Mouse (Mus musculus): ENCODE results near the gene Hmgb1. TPM values are rescaled to one million over a fixed set of nuclear protein-coding genes. Genes with fewer than 3 reads are reported as not detected.

Hmgb1 gene
- polyA plus RNA-seq, 1 experiment from 2014 or later = 1,906 TPM

DNA sequence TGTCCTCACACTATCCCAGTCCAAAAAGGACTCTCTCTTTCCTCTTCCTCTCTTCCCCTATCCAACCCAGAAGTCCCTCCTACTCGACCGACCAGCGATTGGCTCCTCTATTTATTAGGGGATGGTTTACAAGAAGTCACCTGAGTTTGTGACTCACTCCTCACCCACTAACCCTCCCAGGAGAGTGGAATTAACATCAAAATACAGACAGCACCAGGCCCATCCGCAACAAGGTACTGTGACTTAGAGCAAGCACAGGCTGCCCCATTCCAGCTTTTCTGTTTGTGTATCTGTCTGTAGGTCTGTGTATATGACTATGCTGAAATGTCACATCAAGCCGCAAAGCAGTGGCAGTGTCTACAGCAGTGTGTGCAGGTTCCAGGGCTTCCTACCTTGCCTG, 71.7 kb downstream of the Hmgb1 start:
- no peaks in the 10 kb centered on the region for H3K27me3 ChIP-seq
- H3K4me1 ChIP-seq = peaks cover 20% of the 10 kb centered on the region
- no peak overlapping the region for H3K27ac ChIP-seq
- no peak for ATAC-seq (ENCODE audit: low FRiP score)
- no peak overlapping the region for H3K4me3 ChIP-seq (replicated peaks)
- H3K9ac ChIP-seq = no peak overlapping the region
- 85% methylated on average over 5 of the region's 5 CpGs for WGBS
- H3K36me3 ChIP-seq (replicated peaks) = no peaks in the 10 kb centered on the region
- H3K9me3 ChIP-seq = no peaks in the 10 kb centered on the region
- no peak overlapping the region for H3K4me2 ChIP-seq

GRCm38 (mm10) chr5:149109220-149109619, 75.1 kb downstream of the Hmgb1 start:
- Histone ChIP-seq H3K36me3 (replicated peaks) (no peaks in the 10 kb centered on the region), H3K4me2 (no peak overlapping the region), H3K4me3 (replicated peaks) (no peak overlapping the region), H3K27ac (no peak overlapping the region), H3K27me3 (no peaks in the 10 kb centered on the region), H3K4me1 (peaks cover 15% of the 10 kb centered on the region), H3K9ac (no peak overlapping the region), H3K9me3 (no peaks in the 10 kb centered on the region)
- ATAC-seq (ENCODE audit: low FRiP score) = no peak
- 82% methylated on average over 3 of the region's 3 CpGs for WGBS

- 89% methylated on average over 15 of the region's 15 CpGs for WGBS
- Histone ChIP-seq H3K27me3 (no peaks in the 10 kb centered on the region), H3K9me3 (no peaks in the 10 kb centered on the region), H3K4me3 (replicated peaks) (no peak overlapping the region), H3K4me2 (no peak overlapping the region), H3K4me1 (peaks cover 9% of the 10 kb centered on the region; the same call in 1 of the 2 replicates), H3K9ac (no peak overlapping the region), H3K36me3 (replicated peaks) (no peaks in the 10 kb centered on the region), H3K27ac (no peak overlapping the region)
- ATAC-seq (ENCODE audit: low FRiP score) = no peak
Observed at GRCm38 (mm10) chr5:149108178-149108577, 76.1 kb downstream of the Hmgb1 start.

DNA sequence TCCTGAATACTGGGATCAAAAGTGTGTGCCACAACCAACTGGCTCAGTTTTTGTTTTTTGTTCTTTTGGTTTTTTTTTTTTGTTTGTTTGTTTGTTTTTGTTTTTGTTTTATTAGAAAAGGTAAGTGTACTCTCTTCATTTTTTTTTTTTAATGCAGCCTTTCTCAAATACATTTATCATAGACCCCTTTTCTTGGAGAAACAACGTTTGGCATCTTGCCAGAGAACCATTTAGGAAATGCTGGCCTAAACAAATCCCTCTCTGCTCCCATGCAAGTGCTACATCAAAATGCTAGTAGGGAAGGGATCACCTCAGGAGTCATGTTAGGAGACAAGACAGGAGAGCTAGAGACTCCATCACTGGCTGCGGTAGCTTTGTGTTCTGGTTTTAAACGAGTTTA, 76.7 kb downstream of the Hmgb1 start:
- H3K27ac ChIP-seq = no peak overlapping the region
- H3K27me3 ChIP-seq = no peaks in the 10 kb centered on the region
- peaks cover 9% of the 10 kb centered on the region; the same call in 1 of the 2 replicates for H3K4me1 ChIP-seq
- H3K4me3 ChIP-seq (replicated peaks) = no peak overlapping the region
- WGBS = 71% methylated on average over 3 of the region's 3 CpGs
- no peaks in the 10 kb centered on the region for H3K36me3 ChIP-seq (replicated peaks)
- no peaks in the 10 kb centered on the region for H3K9me3 ChIP-seq
- no peak overlapping the region for H3K9ac ChIP-seq
- no peak for ATAC-seq (ENCODE audit: low FRiP score)
- no peak overlapping the region for H3K4me2 ChIP-seq

DNA sequence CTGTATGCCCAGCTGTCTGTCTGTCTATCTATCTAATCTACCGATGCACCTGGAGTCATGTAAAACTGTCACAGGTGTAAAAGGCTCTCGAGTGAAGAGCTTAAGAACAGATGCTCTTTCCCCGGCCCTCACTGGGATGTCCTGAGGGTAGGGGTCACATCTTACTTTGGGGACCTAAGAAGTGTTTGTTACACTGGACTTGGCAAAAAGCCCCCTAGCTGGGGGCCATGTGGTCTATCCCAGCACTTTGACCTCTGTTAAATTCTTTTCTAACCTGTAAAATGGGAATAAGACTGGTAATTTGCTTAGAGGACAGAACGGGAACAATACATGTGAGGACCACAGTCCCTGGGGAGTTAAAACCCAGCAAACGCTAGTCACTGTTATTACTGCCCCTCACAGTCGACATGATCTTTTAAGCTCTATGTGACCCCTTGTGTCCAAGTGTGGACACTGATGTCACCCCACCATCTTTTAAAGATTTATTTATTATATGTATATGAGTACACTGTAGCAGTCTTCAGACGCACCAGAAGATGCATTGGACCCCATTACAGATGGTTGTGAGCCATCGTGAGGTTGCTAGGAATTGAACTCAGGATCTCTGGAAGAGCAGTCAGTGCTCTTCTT, 80.1 kb downstream of the Hmgb1 start:
- 89% methylated on average over 8 of the region's 8 CpGs for WGBS
- Histone ChIP-seq H3K27ac (no peak overlapping the region), H3K9me3 (no peaks in the 10 kb centered on the region), H3K4me1 (no peaks in the 10 kb centered on the region; the same call in 1 of the 2 replicates), H3K36me3 (replicated peaks) (no peaks in the 10 kb centered on the region), H3K4me2 (no peak overlapping the region), H3K4me3 (replicated peaks) (no peak overlapping the region), H3K9ac (no peak overlapping the region), H3K27me3 (no peaks in the 10 kb centered on the region)
- no peak for ATAC-seq (ENCODE audit: low FRiP score)

DNA sequence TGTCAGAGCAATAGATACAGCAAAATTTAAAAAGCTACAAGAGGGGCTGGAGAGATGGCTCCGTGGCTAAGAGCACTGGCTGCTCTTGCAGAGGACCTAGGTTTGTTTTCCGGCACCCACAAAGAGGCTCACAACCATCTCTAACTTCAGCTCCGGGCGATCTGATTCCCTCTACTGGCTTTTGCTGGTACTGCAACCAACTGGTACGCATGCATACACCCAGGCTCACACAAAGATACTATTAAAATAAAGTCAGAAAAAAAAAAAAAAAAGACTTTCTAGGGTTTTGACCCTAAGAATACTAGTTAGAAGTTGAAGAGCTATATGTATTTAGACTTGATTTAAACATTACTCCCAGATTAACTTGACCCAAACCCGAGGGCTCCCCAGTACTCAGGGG, 82.4 kb downstream of the Hmgb1 start:
- Histone ChIP-seq H3K4me2 (no peak overlapping the region), H3K27me3 (no peaks in the 10 kb centered on the region), H3K36me3 (replicated peaks) (no peaks in the 10 kb centered on the region), H3K9me3 (no peaks in the 10 kb centered on the region), H3K9ac (no peak overlapping the region), H3K4me1 (no peaks in the 10 kb centered on the region; the same call in 1 of the 2 replicates), H3K27ac (no peak overlapping the region), H3K4me3 (replicated peaks) (no peak overlapping the region)
- WGBS = 78% methylated on average over 6 of the region's 6 CpGs
- no peak for ATAC-seq (ENCODE audit: low FRiP score)

- Histone ChIP-seq H3K9ac (no peak overlapping the region), H3K4me3 (replicated peaks) (no peak overlapping the region), H3K36me3 (replicated peaks) (no peaks in the 10 kb centered on the region), H3K4me2 (no peak overlapping the region), H3K27me3 (no peaks in the 10 kb centered on the region), H3K4me1 (no peaks in the 10 kb centered on the region), H3K9me3 (no peaks in the 10 kb centered on the region), H3K27ac (no peak overlapping the region)
- 73% methylated on average over 3 of the region's 3 CpGs for WGBS
- no peak for ATAC-seq (ENCODE audit: low FRiP score)
Observed at GRCm38 (mm10) chr5:149100091-149100490, 84.2 kb downstream of the Hmgb1 start.

GRCm38 (mm10) chr5:149099009-149099408, 85.3 kb downstream of the Hmgb1 start:
- no peaks in the 10 kb centered on the region for H3K27me3 ChIP-seq
- no peak overlapping the region for H3K9ac ChIP-seq
- no peak for ATAC-seq (ENCODE audit: low FRiP score)
- H3K9me3 ChIP-seq = no peaks in the 10 kb centered on the region
- H3K27ac ChIP-seq = no peak overlapping the region
- no peaks in the 10 kb centered on the region for H3K4me1 ChIP-seq
- H3K36me3 ChIP-seq (replicated peaks) = no peaks in the 10 kb centered on the region
- H3K4me2 ChIP-seq = no peak overlapping the region
- 93% methylated on average over 1 of the region's 1 CpGs for WGBS
- H3K4me3 ChIP-seq (replicated peaks) = no peak overlapping the region

- ATAC-seq (ENCODE audit: low FRiP score) = no peak
- Histone ChIP-seq H3K36me3 (replicated peaks) (no peaks in the 10 kb centered on the region), H3K4me2 (no peak overlapping the region), H3K4me1 (no peaks in the 10 kb centered on the region), H3K9me3 (no peaks in the 10 kb centered on the region), H3K4me3 (replicated peaks) (no peak overlapping the region), H3K27ac (no peak overlapping the region), H3K27me3 (no peaks in the 10 kb centered on the region), H3K9ac (no peak overlapping the region)
- 88% methylated on average over 5 of the region's 5 CpGs for WGBS
Observed at GRCm38 (mm10) chr5:149097841-149098240, 86.4 kb downstream of the Hmgb1 start.

DNA sequence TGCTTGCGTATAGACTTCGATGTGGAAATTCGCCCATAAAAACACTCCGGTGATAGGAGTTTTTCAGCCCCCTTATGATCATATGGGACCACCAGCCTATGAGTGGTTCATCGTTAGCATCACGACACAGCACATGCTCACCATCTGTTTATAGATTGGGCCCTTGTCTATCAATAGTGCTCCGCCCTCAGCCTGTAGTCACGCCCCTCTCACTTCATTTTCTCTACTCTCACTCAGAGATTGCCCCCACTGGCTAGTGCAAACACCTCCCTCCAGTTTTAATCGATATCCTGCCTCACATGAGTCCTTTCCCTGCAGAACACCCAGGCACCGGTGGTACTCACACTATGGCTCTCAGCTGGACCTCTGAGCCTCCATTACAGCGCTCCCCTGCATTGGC, 88.0 kb downstream of the Hmgb1 start:
- no peak for ATAC-seq (ENCODE audit: low FRiP score)
- 84% methylated on average over 11 of the region's 11 CpGs for WGBS

DNA sequence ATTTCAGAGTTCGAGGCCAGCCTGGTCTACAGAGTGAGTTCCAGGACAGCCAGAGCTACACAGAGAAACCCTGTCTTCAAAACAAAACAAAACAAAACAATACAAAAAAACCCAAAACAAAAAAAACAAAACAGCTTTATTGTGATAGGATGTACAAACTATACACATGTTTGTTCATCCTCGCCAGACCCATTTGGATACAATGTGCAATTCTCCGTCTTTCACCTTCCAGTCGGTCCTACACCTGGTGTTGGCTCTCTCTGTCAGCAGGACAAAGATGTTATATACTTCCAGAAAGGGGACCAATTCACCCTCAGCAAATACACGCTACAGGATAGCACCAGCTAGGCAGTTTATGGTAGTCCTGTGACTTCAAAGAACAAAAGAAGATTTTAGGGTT, 91.4 kb downstream of the Hmgb1 start:
- 90% methylated on average over 5 of the region's 5 CpGs for WGBS
- Histone ChIP-seq H3K4me3 (replicated peaks) (no peak overlapping the region), H3K9ac (no peak overlapping the region), H3K4me1 (no peaks in the 10 kb centered on the region), H3K36me3 (replicated peaks) (no peaks in the 10 kb centered on the region), H3K9me3 (no peaks in the 10 kb centered on the region), H3K4me2 (no peak overlapping the region), H3K27ac (no peak overlapping the region), H3K27me3 (no peaks in the 10 kb centered on the region)
- ATAC-seq (ENCODE audit: low FRiP score) = no peak

More for the DNA sequence above, 88.0 kb downstream of the Hmgb1 start:
- Histone ChIP-seq H3K27me3 (no peaks in the 10 kb centered on the region), H3K9ac (no peak overlapping the region), H3K9me3 (no peaks in the 10 kb centered on the region), H3K4me1 (no peaks in the 10 kb centered on the region), H3K27ac (no peak overlapping the region), H3K4me3 (replicated peaks) (no peak overlapping the region), H3K36me3 (replicated peaks) (no peaks in the 10 kb centered on the region), H3K4me2 (no peak overlapping the region)

- WGBS = 83% methylated on average over 4 of the region's 4 CpGs
- H3K9me3 ChIP-seq = no peaks in the 10 kb centered on the region
- no peak overlapping the region for H3K27ac ChIP-seq
- H3K27me3 ChIP-seq = no peaks in the 10 kb centered on the region
- H3K4me2 ChIP-seq = no peak overlapping the region
- no peak for ATAC-seq (ENCODE audit: low FRiP score)
- H3K4me1 ChIP-seq = no peaks in the 10 kb centered on the region
- H3K36me3 ChIP-seq (replicated peaks) = no peaks in the 10 kb centered on the region
- no peak overlapping the region for H3K4me3 ChIP-seq (replicated peaks)
- H3K9ac ChIP-seq = no peak overlapping the region
Observed at GRCm38 (mm10) chr5:149092526-149092925, 91.8 kb downstream of the Hmgb1 start.

GRCm38 (mm10) chr5:149091256-149091655, 93.0 kb downstream of the Hmgb1 start:
- H3K4me1 ChIP-seq = no peaks in the 10 kb centered on the region
- no peak for ATAC-seq (ENCODE audit: low FRiP score)
- WGBS = 91% methylated on average over 14 of the region's 14 CpGs
- H3K4me2 ChIP-seq = no peak overlapping the region
- no peaks in the 10 kb centered on the region for H3K36me3 ChIP-seq (replicated peaks)
- no peak overlapping the region for H3K9ac ChIP-seq
- H3K27me3 ChIP-seq = no peaks in the 10 kb centered on the region
- H3K4me3 ChIP-seq (replicated peaks) = no peak overlapping the region
- H3K9me3 ChIP-seq = no peaks in the 10 kb centered on the region
- H3K27ac ChIP-seq = no peak overlapping the region

Measured in forebrain, embryonic 12.5 days (tissue).